Mouse (Mus musculus) spleen, postnatal 4 days (tissue): ENCODE measurements around the gene Scap.
"Not testable (repeated sequence)": the region's sequence is repeated elsewhere in the genome, so short reads cannot be mapped to it uniquely, and the experiment has no call there.

Source experiments
- DNase-seq, 2 experiments: peaks; one replicate each; pipeline ENCODE4 v3.0.0; 2022; ENCODE audit warnings: low spot score in 2 of 2

Gene Scap

DNA sequence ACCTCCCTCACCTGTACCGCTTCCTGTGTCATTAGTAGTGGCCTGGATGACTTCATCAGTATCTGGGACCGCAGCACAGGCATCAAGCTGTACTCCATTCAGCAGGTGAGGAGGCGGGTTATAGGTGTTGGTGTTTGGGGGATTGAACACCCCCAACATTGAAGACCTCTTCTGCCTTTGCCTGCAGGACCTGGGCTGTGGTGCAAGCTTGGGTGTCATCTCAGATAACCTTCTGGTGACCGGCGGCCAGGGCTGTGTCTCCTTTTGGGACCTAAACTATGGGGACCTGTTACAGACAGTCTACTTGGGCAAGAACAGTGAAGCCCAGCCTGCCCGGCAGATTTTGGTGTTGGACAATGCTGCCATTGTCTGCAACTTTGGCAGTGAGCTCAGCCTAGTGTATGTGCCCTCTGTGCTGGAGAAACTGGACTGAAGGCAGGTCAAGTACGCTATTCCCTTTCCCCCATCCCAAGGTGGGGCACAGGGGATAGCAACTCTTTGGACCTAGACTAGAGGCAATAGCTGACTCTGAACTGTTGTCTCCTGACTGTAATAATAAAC lies 51.4 kb downstream of the Scap start:
- no peak for DNase-seq

DNA sequence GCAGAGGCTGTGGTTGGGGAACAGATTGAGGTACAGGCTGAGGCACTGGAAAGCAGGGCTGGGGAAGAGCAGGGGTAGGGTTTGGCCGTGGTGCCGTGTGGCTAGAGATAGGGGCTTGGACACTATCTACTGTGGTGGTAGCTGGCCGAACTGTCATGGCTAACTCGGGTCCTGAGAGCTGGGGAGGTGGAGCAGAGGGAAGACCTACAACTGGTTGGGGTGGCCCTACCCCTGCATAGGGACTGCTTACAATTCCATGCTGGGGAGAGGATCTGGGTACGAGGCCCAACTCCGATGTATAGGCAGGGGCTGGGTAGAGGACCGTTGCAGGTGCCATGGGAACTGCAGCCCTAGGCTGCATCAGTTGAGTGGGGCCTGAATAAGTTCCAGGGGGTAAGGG lies 54.9 kb downstream of the Scap start:
- no peak for DNase-seq

DNA sequence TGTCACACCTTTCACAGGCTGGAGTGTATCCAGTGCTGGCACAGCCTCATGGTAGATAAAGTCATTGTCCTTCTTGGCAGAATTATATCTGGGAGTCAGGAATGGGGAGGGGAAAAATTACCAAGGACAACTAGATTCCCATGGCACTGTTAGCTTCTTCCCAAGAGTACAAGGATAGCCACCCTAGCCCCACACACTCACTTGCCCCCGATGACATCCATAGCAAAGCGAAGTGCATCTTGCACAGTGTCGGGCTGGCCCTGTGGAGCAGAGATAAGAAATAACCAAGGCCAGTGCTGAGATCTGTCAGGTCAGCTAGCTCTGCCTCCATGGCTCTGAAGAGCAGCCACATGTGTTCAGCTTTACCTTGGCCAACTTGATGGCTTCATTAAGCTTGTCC lies 57.8 kb downstream of the Scap start:
- DNase-seq, result no peak

DNA sequence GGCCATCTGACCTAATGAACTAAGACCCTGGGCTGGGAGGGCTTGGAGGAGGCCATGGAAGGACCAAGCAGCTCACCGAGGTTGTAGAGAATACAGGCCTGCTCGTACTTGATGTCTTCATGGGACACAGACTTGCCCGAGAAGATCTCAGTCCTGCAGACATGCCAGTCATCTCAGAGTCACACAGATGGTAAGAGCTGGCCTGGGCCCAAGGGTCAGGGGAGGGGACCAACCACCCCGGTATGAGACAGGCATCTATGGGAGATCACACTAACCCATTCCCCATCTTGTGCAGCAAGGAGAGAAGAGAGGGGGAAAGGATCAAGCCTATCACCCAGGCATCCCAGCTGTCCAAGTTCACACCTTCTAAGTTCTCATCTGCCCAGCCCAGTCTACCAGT lies 60.2 kb downstream of the Scap start:
- no peak for DNase-seq

DNA sequence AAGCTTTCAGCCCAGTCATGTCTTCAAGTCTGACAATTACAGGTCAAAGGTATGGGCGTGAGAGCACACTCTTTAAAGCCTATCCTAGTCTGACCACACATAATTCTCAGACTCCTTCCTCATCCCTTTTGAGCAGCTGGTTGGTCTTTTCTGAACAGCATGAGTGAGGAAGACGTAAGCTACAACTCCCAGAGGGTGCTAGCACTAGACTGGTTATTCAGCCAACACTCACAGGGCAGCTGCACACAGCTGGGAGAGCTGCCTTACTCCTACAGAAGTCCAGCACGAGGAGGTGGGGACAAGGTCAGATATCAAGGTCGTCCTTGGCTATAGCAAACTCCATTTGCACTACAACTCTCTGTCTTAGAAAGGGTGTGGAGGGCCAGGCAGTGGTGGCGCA lies 67.6 kb downstream of the Scap start:
- DNase-seq, result no peak

DNA sequence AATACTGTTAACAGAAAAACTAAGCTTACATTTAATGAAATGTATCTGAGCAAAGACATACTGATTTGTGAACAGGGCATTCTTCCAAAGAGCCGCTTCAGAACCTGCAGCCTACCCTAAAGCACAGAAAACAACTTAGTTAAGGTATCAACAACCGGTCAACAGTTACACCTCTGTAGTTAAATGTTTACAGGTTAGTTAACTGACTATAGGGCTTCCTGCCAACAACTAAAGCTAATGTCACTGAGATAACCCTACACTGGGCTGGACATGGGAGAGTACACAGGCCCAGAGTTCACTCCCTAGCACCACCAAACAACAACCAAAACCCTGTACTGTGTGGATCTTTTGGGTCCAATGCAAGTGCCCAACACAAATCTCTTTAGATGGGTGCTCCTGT lies 69.6 kb downstream of the Scap start:
- DNase-seq, result no peak

DNA sequence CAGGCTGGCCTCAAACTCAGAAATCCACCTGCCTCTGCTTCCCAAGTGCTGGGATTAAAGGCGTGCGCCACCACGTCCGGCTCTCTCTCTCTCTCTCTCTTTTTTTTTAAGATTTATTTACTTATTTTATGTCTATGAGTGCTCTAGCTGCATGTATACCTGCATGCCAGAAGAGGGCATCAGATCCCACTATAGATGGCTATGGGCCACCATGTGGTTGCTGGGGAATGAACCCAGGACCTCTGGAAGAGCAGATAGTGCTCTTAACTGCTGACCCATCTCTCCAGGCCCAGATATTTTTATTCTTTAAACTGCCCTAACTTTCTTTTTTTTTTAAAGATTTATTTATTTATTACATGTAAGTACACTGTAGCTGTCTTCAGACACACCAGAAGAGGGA lies 70.2 kb downstream of the Scap start:
- not testable (repeated sequence) for DNase-seq

DNA sequence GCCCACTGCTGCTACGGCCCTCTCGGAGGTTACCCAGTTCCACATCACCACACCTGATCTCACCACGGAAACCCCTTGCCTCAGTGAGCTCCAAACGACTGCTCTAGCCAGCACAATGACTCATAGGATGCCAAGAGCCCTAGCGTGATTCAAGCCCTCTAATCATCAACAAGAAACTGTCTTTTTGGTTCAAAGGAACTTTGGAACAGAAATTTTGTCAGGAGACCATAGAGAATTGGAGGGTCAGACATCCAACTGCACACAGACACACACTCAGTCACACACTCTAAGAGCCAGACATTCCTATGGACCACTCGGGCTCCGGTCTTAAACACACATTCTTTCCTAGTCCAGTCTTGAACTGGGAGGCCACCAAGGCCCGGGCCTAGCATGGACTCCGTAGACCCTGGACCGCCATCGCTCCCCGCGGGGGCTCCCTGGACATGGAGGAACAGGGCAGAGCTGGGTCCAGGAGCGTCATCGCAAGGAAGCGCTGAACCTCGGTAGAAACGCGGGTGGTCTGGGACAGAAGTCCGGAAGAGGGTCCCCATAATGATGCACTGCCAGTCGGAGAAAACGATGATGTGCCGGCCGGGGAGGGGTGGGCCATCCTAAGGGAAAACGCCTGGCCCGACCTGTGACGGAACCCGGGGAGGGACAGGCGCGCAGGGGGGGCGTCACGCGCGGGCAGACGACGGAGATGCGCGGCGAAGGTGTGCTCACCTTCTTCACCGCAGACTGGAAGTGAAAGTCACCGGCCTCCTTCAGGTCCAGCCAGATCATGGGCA lies 74.4 kb downstream of the Scap start:
- no peak for DNase-seq

DNA sequence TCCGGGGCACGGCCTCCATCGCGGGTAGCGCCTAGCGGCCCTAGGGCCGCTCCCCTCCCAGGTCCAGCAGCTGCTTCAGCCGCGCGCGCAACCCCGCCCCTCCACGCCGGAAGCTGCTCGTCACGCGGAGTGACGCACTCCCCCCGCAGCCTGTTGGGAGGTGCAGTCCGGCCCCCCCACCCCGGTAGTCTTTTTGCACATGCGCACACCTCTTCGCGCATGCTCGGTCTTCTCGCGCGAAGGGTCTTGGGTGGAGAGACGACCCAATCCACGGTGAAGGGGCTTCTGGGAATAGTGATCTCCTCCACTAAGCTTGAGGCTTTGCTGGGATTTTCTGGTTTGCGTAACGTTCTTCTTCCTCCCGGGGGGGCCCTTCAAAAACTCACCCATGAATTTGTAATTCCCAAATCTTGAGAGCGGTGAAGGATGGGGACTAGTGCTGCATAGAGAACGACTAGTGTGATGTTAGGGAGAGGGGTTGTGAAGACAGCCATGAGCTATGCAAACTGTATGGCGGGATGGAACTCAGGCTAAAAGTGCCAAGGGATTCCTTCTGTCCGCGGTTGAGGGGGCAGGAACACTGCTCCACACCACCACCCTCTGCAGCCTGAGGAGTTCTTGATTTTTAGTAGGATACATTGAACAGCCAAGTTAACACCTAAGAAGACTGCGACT lies 75.1 kb downstream of the Scap start, which contains the start of gene Ptpn23:
Ptpn23 (minus strand) TSS at position 115 of the 675 bp plus-strand sequence.
- DNase-seq, result peak; percentile 92 to 95

DNA sequence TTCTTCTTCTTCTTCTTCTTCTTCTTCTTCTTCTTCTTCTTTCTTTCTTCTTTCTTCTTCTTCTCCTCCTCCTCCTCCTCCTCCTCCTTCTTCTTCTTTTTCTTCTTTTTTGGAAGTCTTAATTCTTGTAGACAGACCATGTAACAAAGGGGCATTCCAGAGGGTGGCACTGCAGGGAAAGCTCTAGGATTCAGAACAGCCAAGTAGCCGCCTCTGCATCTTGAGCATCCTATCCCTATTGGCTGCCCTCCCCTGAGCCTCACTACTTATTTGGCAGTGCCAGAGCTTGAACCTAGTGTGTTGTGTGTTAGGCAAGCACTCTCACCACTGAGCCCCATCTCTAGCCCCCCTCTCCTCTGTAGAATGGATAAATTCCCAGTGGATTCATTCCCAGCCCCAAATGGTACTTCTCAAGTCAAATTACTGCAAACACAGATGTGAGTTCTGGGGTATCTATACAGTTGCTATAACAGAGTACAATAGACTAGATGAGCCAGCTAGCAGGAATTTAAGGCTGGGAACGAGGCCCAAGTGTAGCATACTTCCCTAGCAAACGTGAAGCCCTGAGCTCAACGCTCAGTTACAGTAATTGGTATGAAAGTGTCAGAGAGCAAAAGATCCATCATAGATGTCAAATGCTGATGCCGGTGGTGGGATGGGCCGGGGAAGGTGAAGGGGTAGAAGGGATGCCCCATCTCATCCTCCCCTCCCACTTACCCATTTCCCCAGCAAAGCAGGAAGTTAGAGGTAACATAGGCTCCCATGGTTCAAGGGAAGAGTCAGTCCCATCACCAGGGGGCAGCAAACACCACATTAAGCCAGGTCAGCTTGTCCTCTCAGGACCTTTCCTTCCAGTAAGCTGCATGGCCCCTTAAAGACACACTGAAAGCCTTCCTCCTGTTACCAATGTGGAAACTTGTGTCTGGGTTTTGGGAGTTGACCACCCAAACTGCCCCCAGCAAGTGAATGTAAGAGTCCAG lies 78.1 kb downstream of the Scap start:
- DNase-seq, result peak; percentile 80 to 93

DNA sequence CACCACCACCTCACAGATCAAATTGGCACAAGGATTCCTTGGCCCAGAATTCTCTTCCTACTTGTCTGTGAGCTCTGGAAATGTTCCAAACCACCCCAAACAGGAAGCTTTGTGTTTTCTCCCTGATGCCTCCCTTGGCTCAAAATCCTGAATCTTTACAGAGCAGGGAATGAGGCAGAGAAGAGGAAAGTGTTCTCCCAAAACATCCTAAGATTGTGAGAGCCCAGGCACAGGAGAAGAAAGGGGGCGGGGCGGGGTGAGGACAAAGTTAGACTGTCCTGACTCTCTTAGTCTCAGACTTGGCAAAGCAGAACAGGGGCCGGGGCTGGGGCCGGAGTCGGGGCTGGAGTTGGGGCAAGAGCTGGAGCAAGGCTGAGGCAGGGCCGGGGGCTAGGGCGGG lies 79.8 kb downstream of the Scap start:
- DNase-seq, result no peak

DNA sequence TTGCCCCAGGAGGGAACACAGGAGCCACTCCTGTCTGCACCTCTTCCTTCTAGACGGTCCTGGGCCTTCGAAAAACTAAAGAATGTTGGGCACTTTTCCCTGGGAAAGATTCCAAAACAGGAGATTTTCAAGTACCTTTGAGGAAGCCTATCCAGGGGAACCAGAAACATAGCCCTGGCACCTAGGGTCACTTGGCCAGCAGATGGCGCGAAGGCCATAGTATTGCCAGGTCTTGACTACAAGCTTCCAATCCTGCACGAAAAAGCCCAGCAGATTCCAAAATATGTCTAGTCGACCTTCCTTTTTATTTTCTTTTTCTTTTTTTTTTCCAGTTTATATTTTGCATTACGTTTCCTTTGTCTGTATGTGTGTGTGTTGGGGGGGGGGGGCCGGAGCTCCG lies 80.7 kb downstream of the Scap start:
- no peak for DNase-seq

DNA sequence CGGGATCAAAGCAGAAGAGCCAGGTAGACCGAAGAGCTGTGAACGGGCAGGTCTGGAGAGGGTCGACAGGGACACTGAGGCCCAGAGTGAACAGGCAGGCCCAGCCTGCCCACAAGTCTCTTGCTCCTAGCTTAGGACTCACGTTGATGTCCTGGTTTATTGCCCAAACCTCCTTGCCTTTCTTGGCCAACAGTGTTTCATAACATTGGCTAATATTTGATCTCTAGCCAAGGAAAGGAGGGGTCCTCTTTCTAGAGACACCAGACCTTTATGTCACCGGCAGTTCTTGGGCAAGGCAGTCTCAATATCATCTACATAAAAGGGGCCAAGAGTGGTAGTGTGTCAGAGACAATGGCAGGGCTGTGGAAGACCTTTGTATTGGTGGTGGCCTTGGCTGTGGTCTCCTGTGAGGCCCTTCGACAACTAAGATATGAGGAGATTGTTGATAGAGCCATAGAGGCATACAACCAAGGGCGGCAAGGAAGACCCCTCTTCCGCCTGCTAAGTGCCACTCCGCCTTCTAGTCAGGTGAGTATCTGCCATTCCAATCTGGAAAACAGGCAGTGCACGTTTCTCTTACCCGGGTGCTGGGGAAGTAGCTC lies 86.5 kb downstream of the Scap start, which contains the start of gene Ngp:
Ngp (plus strand) TSS at position 237 of the 602 bp plus-strand sequence.
- DNase-seq, result peak in 1 of 2 experiments; percentile 70

DNA sequence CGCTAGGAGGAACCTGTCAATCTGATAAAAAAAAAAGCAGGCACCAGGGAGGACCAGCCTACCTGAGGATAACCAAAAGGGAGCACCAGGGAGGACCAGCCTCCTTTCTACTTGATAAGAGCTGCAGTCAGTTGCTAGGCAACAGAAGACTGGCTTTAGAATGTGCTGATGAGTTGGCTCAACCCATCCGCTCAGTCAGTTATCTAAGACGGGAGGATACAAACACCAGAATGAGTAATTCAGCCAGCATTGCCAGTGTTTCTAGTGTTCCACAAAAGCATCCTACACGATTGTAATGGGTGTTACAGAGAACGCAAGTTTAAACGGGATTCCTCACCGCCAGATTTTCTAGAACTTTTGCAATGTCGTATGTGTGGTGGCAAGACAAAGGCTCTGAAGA lies 98.2 kb downstream of the Scap start:
- no peak for DNase-seq

DNA sequence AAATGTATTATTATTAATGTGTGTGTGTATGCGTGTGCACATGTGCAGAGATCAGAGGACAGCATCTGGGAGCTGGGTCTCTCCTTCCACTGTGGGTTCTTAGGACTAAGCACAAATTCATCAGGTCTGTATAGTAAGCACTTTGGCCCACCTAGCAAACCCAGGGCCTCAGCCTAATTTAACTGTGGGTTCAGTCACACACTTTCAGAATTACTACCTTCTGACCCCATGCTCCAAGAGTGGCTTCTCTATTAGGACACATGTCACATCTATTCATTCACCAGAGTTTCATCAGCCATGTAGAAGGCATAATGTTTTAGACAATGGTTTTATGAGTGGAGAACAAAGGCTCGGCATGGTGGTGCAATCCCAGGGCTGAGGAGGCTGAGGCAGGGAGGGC lies 100.0 kb downstream of the Scap start:
- no peak for DNase-seq
